Mouse (Mus musculus) monocyte, adult 59 days (primary cell): ENCODE results near the gene Gm10985. TPM values are rescaled to one million over a fixed set of nuclear protein-coding genes. Genes with fewer than 3 reads are reported as not detected.

Experiments used
- total RNA-seq, 2 experiments: library from RNA; stranded (reverse); gene quantifications; one replicate each; pipeline ENCODE4 v1.2.4; 2023

Gene Gm10985
- total RNA-seq: not detected

GRCm38 (mm10) chr3:53844786-53845185, at the start of gene Gm10985:
Gene Gm10985, plus strand, starts transcription at chr3:53845086.

GRCm38 (mm10) chr3:53863383-53864220, 18.7 kb downstream of the Gm10985 start, which contains the start of gene Ufm1:
Gene Ufm1, minus strand, starts transcription at chr3:53863830.

Other genes with a start within 250 kb of the Gm10985 start
- not detected for gene Frem2, start 187.7 kb upstream of the Gm10985 start, total RNA-seq
- gene Ufm1, start 18.7 kb downstream of the Gm10985 start, total RNA-seq: 10 to 100 TPM; 58.1 to 69.3 TPM